Mouse (Mus musculus) monocyte, adult 59 days (primary cell): Measurements from ENCODE around the gene Psip1. TPM values are rescaled to one million over a fixed set of nuclear protein-coding genes. Genes with fewer than 3 reads are reported as not detected.

Source experiments
- total RNA-seq, 2 experiments: library from RNA; stranded (reverse); gene quantifications; one replicate each; pipeline ENCODE4 v1.2.4; 2023

The Psip1 gene
- 10 to 100 TPM; 27.3 to 33.1 TPM for total RNA-seq

DNA sequence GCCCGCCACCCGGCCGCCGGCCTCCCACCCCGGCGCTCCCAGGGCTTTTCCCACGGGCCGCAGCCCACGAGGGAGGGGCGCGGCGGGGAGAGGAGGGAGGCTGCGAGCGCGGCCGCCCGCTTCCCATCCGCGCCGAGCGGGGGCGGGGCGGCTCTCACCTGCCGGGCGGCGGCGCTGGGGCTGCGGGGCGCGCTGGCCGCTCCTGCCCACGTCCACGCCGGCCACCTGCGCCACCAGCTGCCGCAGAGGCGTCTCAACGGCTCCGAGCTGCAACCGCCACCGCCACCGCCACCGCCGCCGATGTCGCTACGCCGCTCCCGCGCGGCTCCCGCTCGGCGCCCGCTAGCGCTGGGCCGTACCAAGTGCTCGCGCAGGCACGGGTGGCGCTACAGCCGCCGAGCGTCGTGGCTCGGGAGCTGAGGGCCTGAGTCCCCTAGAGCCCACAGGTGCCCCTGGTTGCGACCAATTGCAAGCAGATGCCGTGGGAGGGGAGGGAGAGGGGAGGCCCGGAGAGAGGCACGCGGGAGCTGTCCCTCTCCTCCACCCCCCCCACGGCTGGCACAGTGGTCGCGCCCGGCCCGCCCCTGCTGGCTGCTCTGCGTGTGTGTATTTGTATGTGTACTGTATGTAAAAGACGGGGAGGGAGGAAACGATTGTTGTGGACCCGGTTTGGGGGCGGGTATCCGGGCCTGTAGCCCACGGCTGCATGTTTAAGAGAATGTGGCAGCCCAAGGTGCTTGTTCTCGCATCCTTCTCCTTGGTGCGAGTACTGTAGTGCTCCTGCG is at the start of gene Psip1:
Psip1 (minus strand) TSS at position 343 of the 785 bp plus-strand sequence.

DNA sequence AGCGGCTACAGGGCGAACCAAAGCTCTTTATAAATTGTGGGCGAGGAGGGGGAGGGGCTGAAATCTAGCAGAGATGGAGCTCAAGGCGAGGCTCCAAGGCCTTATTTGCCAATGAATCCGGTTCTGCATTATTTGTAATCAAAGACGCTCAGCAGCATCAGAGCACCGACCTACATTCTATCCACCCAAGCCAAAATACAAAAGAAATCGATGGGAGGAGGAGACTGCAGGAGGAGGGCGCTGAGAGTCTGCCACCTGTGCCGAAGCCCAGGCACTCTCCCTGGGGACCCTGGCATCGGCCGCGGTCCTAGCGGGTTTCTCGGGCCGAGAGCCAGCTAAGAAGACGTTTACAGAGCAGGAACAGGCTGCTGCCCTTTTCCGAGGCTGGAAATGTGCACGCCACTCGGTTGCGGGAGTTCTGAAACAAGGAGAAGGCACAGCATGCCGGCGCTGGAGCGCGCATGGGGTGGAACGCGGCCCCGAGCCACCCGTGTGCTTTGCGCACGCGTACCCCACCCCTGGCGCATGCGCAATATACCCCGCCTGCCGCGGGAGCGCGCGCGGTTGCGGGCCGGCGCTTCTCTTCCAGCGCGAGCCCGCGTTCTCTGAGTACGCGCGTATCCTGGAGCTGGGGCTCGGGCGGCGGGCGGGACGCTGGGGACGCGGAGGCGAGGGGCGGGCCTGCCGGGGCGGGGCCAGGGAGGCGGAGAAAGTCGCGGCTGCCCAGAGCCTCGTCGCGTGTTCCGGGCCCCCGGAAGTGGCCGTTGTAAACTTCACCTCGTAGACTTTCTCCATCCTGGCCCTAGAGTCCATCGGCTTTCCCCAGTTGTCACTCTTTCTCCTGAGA is 38.8 kb upstream of the Psip1 start, which contains the start of gene Ccdc171:
Ccdc171 (plus strand) TSS at position 703 of the 847 bp plus-strand sequence.

DNA sequence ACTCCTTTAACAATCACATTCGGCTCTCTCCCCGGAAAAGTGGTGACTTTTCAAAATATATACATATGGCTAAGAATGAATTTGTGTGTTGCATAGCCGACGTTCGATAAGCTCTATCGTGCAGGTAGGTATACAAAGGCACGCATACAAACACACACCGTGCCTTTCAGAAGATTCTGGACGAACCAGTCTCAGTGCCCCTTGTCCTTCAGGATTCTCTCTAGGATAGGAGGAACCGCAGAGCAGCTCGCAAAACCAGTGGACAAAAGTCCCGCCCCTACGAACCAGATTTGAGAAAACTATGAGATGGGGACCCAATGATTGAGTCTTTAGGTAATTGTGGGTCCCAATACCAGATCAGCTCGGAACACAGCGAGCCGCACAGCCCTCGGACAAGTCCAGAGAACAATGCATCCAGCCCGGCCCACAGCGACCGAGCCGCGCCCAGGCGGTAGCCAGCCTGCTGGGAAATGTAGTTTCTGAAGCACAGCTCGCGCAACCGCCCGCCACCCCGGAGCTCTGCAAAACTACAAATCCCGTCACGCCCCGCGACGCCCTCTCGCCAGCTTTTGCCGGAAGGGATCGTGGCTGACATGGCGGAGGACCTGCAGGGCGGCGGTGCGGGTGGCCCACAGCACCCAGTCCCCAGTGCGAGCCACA is 69.0 kb downstream of the Psip1 start, which contains the start of gene Snapc3:
Snapc3 (plus strand) TSS at position 565 of the 660 bp plus-strand sequence.

Other genes starting within 250 kb of the Psip1 start
- gene Ttc39b, start 162.2 kb downstream of the Psip1 start, total RNA-seq, result 10 to 100 TPM; 32.2 TPM
- gene Snapc3, start 68.7 kb downstream of the Psip1 start, total RNA-seq, result 10 to 100 TPM; 29.8 to 31.0 TPM
- gene Ccdc171, start 39.1 kb upstream of the Psip1 start, total RNA-seq, result 1 to 10 TPM; 5.4 to 6.1 TPM